Mouse (Mus musculus) cerebellum, postnatal 25 days (tissue): Measurements from ENCODE around the gene Hsh2d.

Experiments used
- DNase-seq, 2 experiments: peaks; one replicate each; pipeline ENCODE4 v3.0.0; 2021; ENCODE audit warnings: mixed read lengths in 2 of 2

The Hsh2d gene

GRCm38 (mm10) chr8:72190215-72190539 lies 739 bp downstream of the Hsh2d start:
- DNase-seq, result no peak

- DNase-seq, result no peak
Observed at GRCm38 (mm10) chr8:72192065-72192464, 2.6 kb downstream of the Hsh2d start.

GRCm38 (mm10) chr8:72197997-72198396 lies 8.6 kb downstream of the Hsh2d start:
- no peak for DNase-seq

- DNase-seq, result no peak
Observed at GRCm38 (mm10) chr8:72208582-72208981, 19.1 kb downstream of the Hsh2d start.

- DNase-seq, result no peak
Observed at GRCm38 (mm10) chr8:72210222-72210621, 20.8 kb downstream of the Hsh2d start.

GRCm38 (mm10) chr8:72210710-72211109 lies 21.3 kb downstream of the Hsh2d start:
- no peak for DNase-seq

GRCm38 (mm10) chr8:72211846-72212245 lies 22.4 kb downstream of the Hsh2d start:
- DNase-seq, result no peak

GRCm38 (mm10) chr8:72212751-72213150 lies 23.3 kb downstream of the Hsh2d start, which contains the start of gene Cib3:
Gene Cib3, minus strand, starts transcription at chr8:72212837.
- DNase-seq, result no peak

- DNase-seq, result no peak
Observed at GRCm38 (mm10) chr8:72213536-72213935, 24.1 kb downstream of the Hsh2d start, which contains the start of gene Gm11034. Gene Gm11034, minus strand, starts transcription at chr8:72213636.

GRCm38 (mm10) chr8:72215060-72215459 lies 25.6 kb downstream of the Hsh2d start:
- DNase-seq, result no peak

GRCm38 (mm10) chr8:72215871-72216270 lies 26.4 kb downstream of the Hsh2d start:
- DNase-seq, result no peak

- no peak for DNase-seq
Observed at GRCm38 (mm10) chr8:72218781-72219540, 29.5 kb downstream of the Hsh2d start.

GRCm38 (mm10) chr8:72219541-72220363 lies 30.3 kb downstream of the Hsh2d start, which contains the start of gene Fam32a:
Gene Fam32a, plus strand, starts transcription at chr8:72219730.
- peak; percentile 84 to 90 for DNase-seq

- no peak for DNase-seq
Observed at GRCm38 (mm10) chr8:72220758-72221157, 31.3 kb downstream of the Hsh2d start.

GRCm38 (mm10) chr8:72222656-72223055 lies 33.2 kb downstream of the Hsh2d start:
- DNase-seq, result no peak

- DNase-seq, result peak; percentile 97 to 99
Observed at GRCm38 (mm10) chr8:72239499-72240402, 50.3 kb downstream of the Hsh2d start, which contains the start of gene Ap1m1. Gene Ap1m1, plus strand, starts transcription at chr8:72240018.

- no peak for DNase-seq
Observed at GRCm38 (mm10) chr8:72240403-72240763, 50.9 kb downstream of the Hsh2d start.

- peak in 1 of 2 experiments; percentile 43 for DNase-seq
Observed at GRCm38 (mm10) chr8:72240951-72241350, 51.5 kb downstream of the Hsh2d start.

GRCm38 (mm10) chr8:72242226-72242625 lies 52.8 kb downstream of the Hsh2d start:
- DNase-seq, result no peak

- no peak for DNase-seq
Observed at GRCm38 (mm10) chr8:72244610-72245009, 55.2 kb downstream of the Hsh2d start.
